Mouse (Mus musculus): ENCODE measurements around the gene Clmp. TPM values are rescaled to one million over a fixed set of nuclear protein-coding genes. Genes with fewer than 3 reads are reported as not detected.
A peak's percentile ranks its signal among the peaks of the same experiment; 100 is the strongest.
"Not testable (repeated sequence)": the region's sequence is repeated elsewhere in the genome, so short reads cannot be mapped to it uniquely, and the experiment has no call there.

The Clmp gene
- polyA plus RNA-seq, 1 experiment: 1.2 TPM

- TF ChIP-seq CTCF (IDR thresholded peaks at IDR 0.05; ENCODE audit: control insufficient read depth, insufficient read depth, insufficient replicate concordance, low read depth, low read length): no peak
- no peak for TF ChIP-seq POLR2A (IDR thresholded peaks at IDR 0.05; ENCODE audit: control insufficient read depth, low read depth, low read length)
- no peaks in the 10 kb centered on the region for H3K36me3 ChIP-seq (ENCODE audit: control insufficient read depth, insufficient read depth, low read length)
- H3K4me3 ChIP-seq (ENCODE audit: control insufficient read depth, low read depth, low read length): no peak overlapping the region
- no peaks in the 10 kb centered on the region for H3K27me3 ChIP-seq (ENCODE audit: control insufficient read depth, insufficient read depth, low read length)
- H3K4me1 ChIP-seq (ENCODE audit: control insufficient read depth, insufficient read depth, low read length): peaks cover 7% of the 10 kb centered on the region
- H3K27ac ChIP-seq (ENCODE audit: control insufficient read depth, insufficient read depth, low read depth, low read length): peak overlapping the region; percentile 81; the same call in 1 of the 2 replicates
Observed at GRCm38 (mm10) chr9:40798247-40798960, 112.6 kb downstream of the Clmp start.

- Histone ChIP-seq H3K4me1 (ENCODE audit: control insufficient read depth, insufficient read depth, low read length) (peaks cover 7% of the 10 kb centered on the region), H3K27me3 (ENCODE audit: control insufficient read depth, insufficient read depth, low read length) (no peaks in the 10 kb centered on the region), H3K27ac (ENCODE audit: control insufficient read depth, insufficient read depth, low read depth, low read length) (peak overlapping the region; percentile 81), H3K4me3 (ENCODE audit: control insufficient read depth, low read depth, low read length) (no peak overlapping the region), H3K36me3 (ENCODE audit: control insufficient read depth, insufficient read depth, low read length) (no peaks in the 10 kb centered on the region)
- TF ChIP-seq CTCF (IDR thresholded peaks at IDR 0.05; ENCODE audit: control insufficient read depth, insufficient read depth, insufficient replicate concordance, low read depth, low read length) (no peak), POLR2A (IDR thresholded peaks at IDR 0.05; ENCODE audit: control insufficient read depth, low read depth, low read length) (no peak)
Observed at GRCm38 (mm10) chr9:40799112-40799511, 113.3 kb downstream of the Clmp start.

DNA sequence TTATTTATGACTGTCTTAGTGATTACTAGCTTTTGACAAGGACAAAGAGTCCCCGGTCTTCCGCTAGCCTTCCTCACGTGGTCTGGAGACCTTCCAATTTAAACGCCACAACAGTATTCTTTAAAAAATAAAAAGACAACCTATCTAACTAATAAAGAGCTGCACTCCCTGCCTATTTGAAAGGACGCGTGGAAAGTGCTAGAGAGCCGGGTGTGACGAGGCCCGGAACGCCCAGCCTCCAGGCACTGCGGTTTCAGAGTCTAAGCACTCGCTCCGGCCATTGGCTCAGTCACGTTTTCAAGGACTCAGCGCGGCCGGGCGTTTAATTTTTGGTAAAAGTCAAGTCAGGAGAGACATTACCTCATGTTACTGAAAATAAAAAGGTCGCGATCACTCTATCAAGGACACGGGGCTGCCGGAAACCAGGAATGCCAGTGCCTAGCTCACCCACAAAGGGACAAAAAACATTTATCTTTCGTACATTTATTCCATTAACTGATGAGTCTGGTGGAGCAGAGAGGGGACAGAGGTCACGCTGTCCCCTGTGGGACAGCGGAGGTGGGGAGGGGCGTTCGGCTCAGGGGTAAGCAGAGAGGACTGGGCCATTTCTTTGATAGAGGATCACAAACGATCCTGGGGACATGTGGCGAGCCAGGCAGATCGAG, 114.2 kb downstream of the Clmp start:
- Histone ChIP-seq H3K4me3 (ENCODE audit: control insufficient read depth, low read depth, low read length) (peak overlapping the region; percentile 94), H3K27ac (ENCODE audit: control insufficient read depth, insufficient read depth, low read depth, low read length) (peak overlapping the region; percentile 94), H3K36me3 (ENCODE audit: control insufficient read depth, insufficient read depth, low read length) (no peaks in the 10 kb centered on the region), H3K4me1 (ENCODE audit: control insufficient read depth, insufficient read depth, low read length) (peaks cover 7% of the 10 kb centered on the region), H3K27me3 (ENCODE audit: control insufficient read depth, insufficient read depth, low read length) (no peaks in the 10 kb centered on the region)
- TF ChIP-seq CTCF (IDR thresholded peaks at IDR 0.05; ENCODE audit: control insufficient read depth, insufficient read depth, insufficient replicate concordance, low read depth, low read length) (no peak), POLR2A (IDR thresholded peaks at IDR 0.05; ENCODE audit: control insufficient read depth, low read depth, low read length) (peak; percentile 49; the same call in 1 of the 2 replicates)

DNA sequence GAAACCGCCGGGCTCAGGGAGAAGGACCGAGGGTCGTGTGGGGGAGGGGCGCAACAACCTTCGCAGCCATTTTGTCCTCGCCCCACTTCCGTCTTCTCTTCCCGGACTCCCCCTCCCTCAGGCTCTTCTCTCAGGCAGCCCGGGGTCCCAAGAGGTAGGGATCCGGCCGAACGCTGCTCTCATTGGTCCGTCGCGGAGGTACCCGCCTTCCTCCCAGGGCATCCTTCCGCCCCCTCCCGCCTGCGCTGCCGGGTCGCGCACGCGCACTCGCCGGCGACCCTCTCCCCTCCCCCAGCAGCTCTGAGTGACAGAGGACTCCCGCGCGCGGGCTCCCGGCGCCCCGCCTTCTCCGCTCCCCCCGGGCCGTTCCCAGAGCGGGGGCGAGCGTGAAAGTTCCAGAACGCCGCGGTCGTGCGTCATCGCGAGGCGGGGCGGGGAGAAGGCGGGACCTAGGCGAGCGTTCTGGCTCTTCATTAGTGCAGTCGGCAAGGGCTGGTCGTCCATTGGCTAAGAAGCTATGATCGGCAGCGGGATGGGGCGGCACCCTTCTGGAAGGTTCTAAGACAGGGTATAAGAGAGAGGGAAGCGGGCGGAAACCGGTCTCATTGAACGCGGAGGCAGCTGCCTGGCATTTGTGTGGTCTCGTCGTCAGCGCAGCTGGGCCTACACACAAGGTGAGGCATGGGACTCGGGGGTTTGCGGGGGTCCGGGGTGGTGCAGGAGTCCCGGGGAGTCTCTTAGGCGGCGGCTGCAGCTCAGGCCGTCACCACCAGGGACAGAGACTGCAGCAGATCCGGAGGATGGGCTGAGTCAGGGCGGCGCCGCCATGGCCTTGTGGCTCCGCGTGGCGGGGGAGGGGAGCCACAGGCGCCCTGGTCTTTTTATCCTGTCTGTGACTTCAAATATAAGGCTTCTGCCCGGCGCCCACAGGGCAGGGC, 115.2 kb downstream of the Clmp start, which contains the start of gene Hspa8:
TSS of gene Hspa8 (plus strand) at position 310 of the 938 bp plus-strand sequence.
- H3K4me3 ChIP-seq (ENCODE audit: control insufficient read depth, low read depth, low read length): peak within 1 kb of the TSS; percentile 94
- H3K4me1 ChIP-seq (ENCODE audit: control insufficient read depth, insufficient read depth, low read length): peaks cover 7% of the 10 kb centered on the region
- H3K27ac ChIP-seq (ENCODE audit: control insufficient read depth, insufficient read depth, low read depth, low read length): peak within 1 kb of the TSS; percentile 94
- H3K36me3 ChIP-seq (ENCODE audit: control insufficient read depth, insufficient read depth, low read length): no peaks in the 10 kb centered on the region; the same call in 1 of the 2 replicates
- TF ChIP-seq CTCF (IDR thresholded peaks at IDR 0.05; ENCODE audit: control insufficient read depth, insufficient read depth, insufficient replicate concordance, low read depth, low read length): peak; percentile 20; the same call in 1 of the 2 replicates
- TF ChIP-seq POLR2A (IDR thresholded peaks at IDR 0.05; ENCODE audit: control insufficient read depth, low read depth, low read length): peak; percentile 100
- H3K27me3 ChIP-seq (ENCODE audit: control insufficient read depth, insufficient read depth, low read length): no peaks in the 10 kb centered on the region

- H3K27ac ChIP-seq (ENCODE audit: control insufficient read depth, insufficient read depth, low read depth, low read length): peak overlapping the region; percentile 61
- H3K36me3 ChIP-seq (ENCODE audit: control insufficient read depth, insufficient read depth, low read length); H3K4me1 ChIP-seq (ENCODE audit: control insufficient read depth, insufficient read depth, low read length); H3K27me3 ChIP-seq (ENCODE audit: control insufficient read depth, insufficient read depth, low read length): not testable (repeated sequence)
- H3K4me3 ChIP-seq (ENCODE audit: control insufficient read depth, low read depth, low read length): peak overlapping the region; percentile 94
Observed at GRCm38 (mm10) chr9:40801614-40802532, 116.1 kb downstream of the Clmp start.

GRCm38 (mm10) chr9:40802533-40802875, 116.7 kb downstream of the Clmp start:
- not testable (repeated sequence) for H3K4me1 ChIP-seq (ENCODE audit: control insufficient read depth, insufficient read depth, low read length); H3K36me3 ChIP-seq (ENCODE audit: control insufficient read depth, insufficient read depth, low read length); H3K27ac ChIP-seq (ENCODE audit: control insufficient read depth, insufficient read depth, low read depth, low read length); H3K27me3 ChIP-seq (ENCODE audit: control insufficient read depth, insufficient read depth, low read length); H3K4me3 ChIP-seq (ENCODE audit: control insufficient read depth, low read depth, low read length)

DNA sequence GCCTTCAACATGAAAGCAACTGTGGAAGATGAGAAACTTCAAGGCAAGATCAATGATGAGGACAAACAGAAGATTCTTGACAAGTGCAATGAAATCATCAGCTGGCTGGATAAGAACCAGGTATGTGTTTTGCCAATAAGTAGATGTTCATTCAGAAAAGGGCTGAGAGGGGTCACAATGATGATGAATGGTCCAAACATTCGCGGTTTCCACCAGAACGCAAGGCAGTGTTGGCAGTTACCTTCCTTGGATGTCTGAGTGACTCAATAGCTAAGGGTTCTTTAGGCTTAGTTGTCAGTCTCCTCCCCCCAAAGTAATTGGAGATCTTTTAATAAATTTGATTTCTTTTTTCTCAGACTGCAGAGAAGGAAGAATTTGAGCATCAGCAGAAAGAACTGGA, 118.8 kb downstream of the Clmp start:
- not testable (repeated sequence) for H3K27ac ChIP-seq (ENCODE audit: control insufficient read depth, insufficient read depth, low read depth, low read length); H3K4me1 ChIP-seq (ENCODE audit: control insufficient read depth, insufficient read depth, low read length); H3K4me3 ChIP-seq (ENCODE audit: control insufficient read depth, low read depth, low read length); H3K27me3 ChIP-seq (ENCODE audit: control insufficient read depth, insufficient read depth, low read length); H3K36me3 ChIP-seq (ENCODE audit: control insufficient read depth, insufficient read depth, low read length)
